Mouse (Mus musculus) erythroblast, embryonic 14.5 days (primary cell): ENCODE results near the gene Mnt.

Experiments
- GATA1 ChIP-seq: IDR thresholded peaks from 2 replicates; pipeline ENCODE4 v1.6.1; 2012; ENCODE audit warnings: low read length, inconsistent platforms, mixed read lengths
- TAL1 ChIP-seq: IDR thresholded peaks from 3 replicates; pipeline ENCODE4 v1.6.1; 2012; ENCODE audit warnings: low read length, inconsistent platforms, mixed read lengths

- TF ChIP-seq GATA1, result no peak
- no peak for TF ChIP-seq TAL1
These were observed 27.0 kb downstream of the Mnt start for GRCm38 (mm10) chr11:74857756-74858155.
